Mouse (Mus musculus) liver, embryonic 15.5 days (tissue): ENCODE data around the gene Sirpa. TPM values are rescaled to one million over a fixed set of nuclear protein-coding genes. Genes with fewer than 3 reads are reported as not detected.

Experiments
- ATAC-seq: fragments of 200-750 bp; cut with Nextera tagmentation; 2 replicates; pipeline ENCODE4 v1.8.0; 2017; ENCODE audit warnings: moderate number of reproducible peaks, mild to moderate bottlenecking, moderate library complexity; ENCODE audit not compliant: insufficient read depth
- H3K27ac ChIP-seq: fragments of 300-500 bp; sonication (generic); replicated peaks from 2 replicates; pipeline ENCODE4 v1.5.1; 2015; ENCODE audit warnings: mild to moderate bottlenecking, inconsistent platforms
- H3K27me3 ChIP-seq: fragments of 300-500 bp; sonication (generic); 2 replicates; pipeline ENCODE4 v1.6.1; 2015; ENCODE audit warnings: mild to moderate bottlenecking, inconsistent platforms
- H3K36me3 ChIP-seq: fragments of 300-500 bp; sonication (generic); replicated peaks from 2 replicates; pipeline ENCODE4 v1.6.1; 2015; ENCODE audit warnings: moderate library complexity, mild to moderate bottlenecking, inconsistent platforms
- H3K4me1 ChIP-seq: fragments of 300-500 bp; sonication (generic); replicated peaks from 2 replicates; pipeline ENCODE4 v1.6.1; 2015; ENCODE audit warnings: inconsistent platforms
- H3K4me2 ChIP-seq: fragments of 300-500 bp; sonication (generic); 2 replicates; pipeline ENCODE4 v1.6.1; 2015; ENCODE audit warnings: moderate library complexity, mild to moderate bottlenecking, inconsistent platforms
- H3K4me3 ChIP-seq: fragments of 300-500 bp; sonication (generic); replicated peaks from 2 replicates; pipeline ENCODE4 v1.5.1; 2015; ENCODE audit warnings: mild to moderate bottlenecking, inconsistent platforms
- H3K9ac ChIP-seq: fragments of 300-500 bp; sonication (generic); 2 replicates; pipeline ENCODE4 v1.6.1; 2015; ENCODE audit warnings: moderate library complexity, mild to moderate bottlenecking, inconsistent platforms
- H3K9me3 ChIP-seq: fragments of 300-500 bp; sonication (generic); replicated peaks from 2 replicates; pipeline ENCODE4 v1.6.1; 2016; ENCODE audit warnings: inconsistent platforms
- WGBS: fragments of 180-500 bp; shearing (Covaris S2); methylation state at CpG from one replicate; pipeline ENCODE4 v1.1.7; 2015; ENCODE audit warnings: mixed read lengths; ENCODE audit not compliant: insufficient replicate concordance; 5-methylcytosine and 5-hydroxymethylcytosine counted together
- polyA plus RNA-seq: library from polyadenylated mRNA; unstranded; fragments of >200 nt; fragmentation: Nextera tagmentation; extraction: Ambion mirVana; gene quantifications from 2 replicates; pipeline ENCODE4 v1.2.1, GENCODE M21; 2015

Sirpa gene
- polyA plus RNA-seq, 1 experiment from 2014 or later, result 25.4 TPM

DNA sequence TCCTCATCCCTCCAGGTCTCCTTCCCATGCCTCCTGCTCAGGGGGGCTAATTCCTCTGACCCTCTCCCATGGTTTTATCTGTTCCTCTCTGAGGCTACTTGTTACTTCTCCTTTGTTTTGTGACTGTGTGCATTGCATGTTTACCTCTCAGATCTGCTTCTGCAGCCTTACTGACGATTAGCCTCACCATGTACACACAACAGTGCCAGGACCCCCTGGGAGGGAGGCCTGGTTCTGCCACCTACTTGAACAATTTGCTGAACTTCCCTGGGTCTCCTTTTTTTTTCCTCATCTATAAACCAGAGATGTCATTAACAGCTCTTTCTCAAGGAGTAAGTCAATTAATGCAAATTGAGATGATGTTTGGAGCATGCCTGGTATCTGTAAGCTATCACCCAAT lies 4.9 kb downstream of the Sirpa start:
- H3K27me3 ChIP-seq, result peaks cover 24% of the 10 kb centered on the region
- no peak overlapping the region for H3K9ac ChIP-seq
- H3K4me2 ChIP-seq, result no peak overlapping the region
- no peak for ATAC-seq
- H3K4me3 ChIP-seq, result no peak overlapping the region
- peaks cover 12% of the 10 kb centered on the region; the same call in 1 of the 2 replicates for H3K4me1 ChIP-seq
- H3K27ac ChIP-seq, result no peak overlapping the region
- WGBS, result 30% methylated on average over 1 of the region's 1 CpGs
- no peaks in the 10 kb centered on the region for H3K36me3 ChIP-seq
- no peaks in the 10 kb centered on the region for H3K9me3 ChIP-seq

DNA sequence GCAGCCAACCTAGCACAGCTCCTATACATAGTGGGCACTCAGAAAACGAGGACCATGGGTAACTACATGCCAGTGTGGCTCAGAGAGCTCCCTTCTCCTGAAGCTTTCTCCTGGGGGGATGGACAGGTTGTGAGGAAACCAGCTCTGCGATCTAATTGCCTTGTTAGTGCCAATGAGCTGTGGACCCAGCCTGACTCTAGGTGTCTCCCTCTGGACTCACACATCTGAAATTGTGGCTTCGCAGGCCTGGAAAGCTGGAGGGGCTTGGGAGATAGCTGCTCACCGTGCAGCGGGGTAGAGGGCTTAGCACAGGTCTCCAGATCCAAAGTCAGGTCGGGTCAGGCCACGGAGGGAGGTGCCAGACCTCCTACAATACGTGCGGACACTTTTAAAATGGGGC lies 5.5 kb downstream of the Sirpa start:
- Histone ChIP-seq H3K9ac (no peak overlapping the region), H3K27ac (no peak overlapping the region), H3K4me2 (no peak overlapping the region), H3K36me3 (no peaks in the 10 kb centered on the region), H3K4me1 (peaks cover 12% of the 10 kb centered on the region; the same call in 1 of the 2 replicates), H3K9me3 (no peaks in the 10 kb centered on the region), H3K27me3 (peaks cover 19% of the 10 kb centered on the region), H3K4me3 (no peak overlapping the region)
- ATAC-seq, result no peak
- WGBS, result 61% methylated on average over 9 of the region's 9 CpGs

DNA sequence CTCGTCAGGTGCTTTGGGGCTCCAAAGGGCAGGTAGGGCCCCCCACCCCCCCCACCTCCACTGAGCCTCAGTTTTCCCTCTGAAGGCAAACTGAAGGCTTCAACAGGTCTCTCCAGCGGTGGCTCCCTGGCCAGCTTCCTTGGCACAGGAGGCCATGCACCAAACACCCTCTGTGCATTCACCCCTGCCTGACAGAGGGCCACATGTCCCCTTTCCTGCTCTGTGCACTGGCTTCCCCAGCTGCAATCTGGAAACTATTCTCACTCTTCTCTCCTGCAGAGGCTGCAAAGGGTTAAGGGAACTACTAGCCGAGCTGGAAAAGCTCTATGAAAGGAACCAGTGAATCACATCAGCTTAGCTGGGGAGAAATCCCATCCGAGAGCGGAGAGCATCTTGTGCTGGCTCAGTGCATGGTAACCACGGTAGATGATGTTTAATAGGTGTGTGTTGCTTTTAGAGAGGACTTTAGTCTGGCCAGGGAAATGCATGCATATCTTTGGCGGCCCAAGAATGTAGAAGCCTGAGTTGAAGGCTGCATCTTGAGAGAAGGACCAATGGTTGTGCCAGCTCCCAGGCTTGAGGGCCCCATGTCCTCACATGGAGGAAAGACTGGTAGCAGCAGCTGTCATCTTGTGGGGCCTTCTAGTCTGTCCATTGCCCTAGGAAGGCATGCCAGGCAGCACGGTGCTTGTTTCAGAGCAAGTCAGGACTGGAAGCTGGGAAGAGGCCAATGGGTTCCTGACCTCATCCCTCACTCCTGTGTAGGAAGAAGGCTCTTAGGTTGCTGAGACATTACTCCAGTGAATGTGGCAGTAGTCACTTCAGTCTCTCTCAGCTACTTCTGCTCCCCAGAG lies 6.8 kb downstream of the Sirpa start:
- no peaks in the 10 kb centered on the region for H3K36me3 ChIP-seq
- peaks cover 5% of the 10 kb centered on the region for H3K27me3 ChIP-seq
- H3K4me3 ChIP-seq, result no peak overlapping the region
- H3K27ac ChIP-seq, result no peak overlapping the region
- WGBS, result 64% methylated on average over 8 of the region's 8 CpGs
- peaks cover 12% of the 10 kb centered on the region; the same call in 1 of the 2 replicates for H3K4me1 ChIP-seq
- H3K9me3 ChIP-seq, result no peaks in the 10 kb centered on the region
- H3K4me2 ChIP-seq, result no peak overlapping the region
- no peak overlapping the region for H3K9ac ChIP-seq
- no peak for ATAC-seq

DNA sequence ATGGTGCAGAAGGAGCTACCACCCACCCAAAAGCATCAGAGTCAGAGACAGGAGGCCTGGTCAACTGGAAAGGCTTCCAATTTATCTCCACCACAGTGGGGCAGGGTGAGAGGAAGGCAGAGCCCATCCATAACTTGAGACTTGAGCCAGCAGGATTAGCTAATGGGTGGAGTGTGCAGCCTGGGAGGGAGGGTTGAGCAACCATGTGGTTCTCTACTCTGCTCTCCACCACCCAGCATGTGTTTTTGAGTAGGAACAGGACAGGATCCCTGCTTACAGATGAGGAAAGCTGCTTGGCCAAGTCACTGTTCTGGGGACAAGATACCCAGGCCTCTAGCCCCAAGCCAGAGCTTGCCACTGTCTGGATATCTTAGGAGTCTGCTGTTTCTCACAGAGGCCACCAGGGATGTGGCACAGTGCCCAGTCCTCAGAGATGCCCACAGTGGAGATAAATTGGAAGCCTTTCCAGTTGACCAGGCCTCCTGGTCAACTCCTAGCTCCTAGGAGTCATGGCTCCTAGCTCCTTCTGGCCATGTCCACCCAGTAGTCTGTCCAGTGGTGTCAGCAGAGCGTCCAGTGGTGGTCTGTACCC lies 8.5 kb downstream of the Sirpa start:
- no peak for ATAC-seq
- WGBS, result 47% methylated on average over 1 of the region's 1 CpGs

DNA sequence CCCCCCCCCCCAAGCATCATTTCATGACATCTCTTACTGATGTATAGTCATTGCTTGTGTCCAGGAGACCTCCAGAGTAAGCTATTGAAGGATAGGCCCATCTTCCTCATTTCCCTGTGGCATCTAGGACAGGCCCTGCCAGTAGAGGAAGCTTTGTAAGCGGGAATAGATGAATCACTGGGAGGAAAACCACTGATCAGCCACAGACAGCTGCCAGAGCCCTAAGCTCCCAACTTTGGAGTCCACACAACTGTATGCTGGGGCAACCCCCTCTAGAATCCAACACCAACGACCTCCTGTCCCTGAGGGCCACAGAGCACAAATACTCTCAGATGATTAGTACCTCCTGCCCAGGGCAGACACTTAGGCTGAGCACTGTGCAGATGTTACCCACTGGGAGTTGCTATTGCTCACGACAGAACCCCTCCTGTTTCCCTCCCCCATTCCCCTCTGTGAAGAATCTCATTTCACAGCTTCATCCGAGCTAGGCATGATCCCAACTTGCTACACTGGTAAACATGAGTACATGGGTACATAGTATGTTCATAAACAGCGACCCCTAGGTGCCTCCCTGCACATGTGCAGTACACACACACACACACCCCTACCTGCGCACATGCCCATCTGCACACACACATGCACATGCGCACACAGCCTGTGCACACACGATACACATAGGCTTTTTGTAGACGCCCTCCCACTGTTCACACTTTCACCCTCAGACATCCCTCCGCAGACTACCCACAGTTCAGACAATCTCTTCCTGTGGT lies 9.4 kb downstream of the Sirpa start:
- H3K4me1 ChIP-seq, result peaks cover 12% of the 10 kb centered on the region; the same call in 1 of the 2 replicates
- H3K9me3 ChIP-seq, result no peaks in the 10 kb centered on the region
- no peaks in the 10 kb centered on the region for H3K27me3 ChIP-seq
- no peak for ATAC-seq
- H3K4me2 ChIP-seq, result no peak overlapping the region
- H3K27ac ChIP-seq, result no peak overlapping the region
- H3K36me3 ChIP-seq, result no peaks in the 10 kb centered on the region
- H3K4me3 ChIP-seq, result no peak overlapping the region
- 49% methylated on average over 10 of the region's 10 CpGs for WGBS
- no peak overlapping the region for H3K9ac ChIP-seq

More for the DNA sequence above, 8.5 kb downstream of the Sirpa start:
- Histone ChIP-seq H3K4me3 (no peak overlapping the region), H3K27me3 (no peaks in the 10 kb centered on the region), H3K4me1 (peaks cover 12% of the 10 kb centered on the region; the same call in 1 of the 2 replicates), H3K9me3 (no peaks in the 10 kb centered on the region), H3K4me2 (no peak overlapping the region), H3K36me3 (no peaks in the 10 kb centered on the region), H3K27ac (no peak overlapping the region), H3K9ac (no peak overlapping the region)

DNA sequence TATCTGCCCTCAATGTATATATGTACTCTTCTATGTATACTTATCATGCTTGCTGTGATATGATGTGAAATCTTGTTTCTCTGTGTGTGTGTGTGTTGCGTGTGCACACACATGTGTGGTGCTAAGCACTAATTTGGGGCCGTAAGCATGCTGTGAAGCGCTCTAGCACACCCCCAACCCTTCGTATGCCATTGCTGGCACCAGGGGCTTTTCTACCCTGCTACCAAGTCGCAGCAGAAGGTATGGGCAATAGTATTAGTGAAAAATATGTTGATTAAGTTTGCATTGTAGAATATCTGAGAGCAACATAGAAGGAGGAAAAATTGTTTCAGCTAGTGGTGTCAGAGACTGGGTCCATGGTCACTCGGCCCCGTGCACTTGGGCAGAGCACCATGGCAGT lies 10.2 kb downstream of the Sirpa start:
- WGBS, result 75% methylated on average over 7 of the region's 7 CpGs
- H3K9ac ChIP-seq, result no peak overlapping the region
- H3K9me3 ChIP-seq, result no peaks in the 10 kb centered on the region
- no peak overlapping the region for H3K27ac ChIP-seq
- no peak overlapping the region for H3K4me2 ChIP-seq
- no peaks in the 10 kb centered on the region for H3K36me3 ChIP-seq
- H3K4me3 ChIP-seq, result no peak overlapping the region
- no peak for ATAC-seq
- H3K4me1 ChIP-seq, result peaks cover 12% of the 10 kb centered on the region; the same call in 1 of the 2 replicates
- H3K27me3 ChIP-seq, result no peaks in the 10 kb centered on the region

DNA sequence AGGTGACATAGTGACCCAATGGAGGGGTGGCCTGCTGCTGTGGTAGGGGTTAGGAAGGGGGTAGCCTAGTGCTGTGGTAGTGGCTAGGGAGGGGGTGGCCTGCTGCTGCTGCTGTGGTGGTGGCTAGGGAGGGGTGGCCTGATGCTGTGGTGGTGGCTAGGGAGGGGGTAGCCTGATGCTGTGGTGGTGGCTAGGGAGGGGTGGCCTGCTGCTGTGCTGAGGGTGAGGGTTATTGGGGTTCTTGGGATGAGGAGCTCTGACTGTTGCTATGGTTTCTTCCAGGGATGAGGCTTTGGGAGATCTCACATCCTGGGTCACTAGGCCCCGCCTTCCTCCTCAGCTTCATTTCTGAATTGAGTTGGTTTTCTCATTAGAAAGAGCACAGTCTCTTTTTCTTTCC lies 10.9 kb downstream of the Sirpa start:
- H3K4me3 ChIP-seq, result no peak overlapping the region
- H3K4me2 ChIP-seq, result no peak overlapping the region
- peaks cover 12% of the 10 kb centered on the region; the same call in 1 of the 2 replicates for H3K4me1 ChIP-seq
- H3K36me3 ChIP-seq, result no peaks in the 10 kb centered on the region
- no peaks in the 10 kb centered on the region for H3K9me3 ChIP-seq
- ATAC-seq, result peak; percentile 69; the same call in 1 of the 2 replicates
- no peak overlapping the region for H3K27ac ChIP-seq
- H3K9ac ChIP-seq, result no peak overlapping the region
- WGBS, result 64% methylated on average over 1 of the region's 1 CpGs
- H3K27me3 ChIP-seq, result no peaks in the 10 kb centered on the region

DNA sequence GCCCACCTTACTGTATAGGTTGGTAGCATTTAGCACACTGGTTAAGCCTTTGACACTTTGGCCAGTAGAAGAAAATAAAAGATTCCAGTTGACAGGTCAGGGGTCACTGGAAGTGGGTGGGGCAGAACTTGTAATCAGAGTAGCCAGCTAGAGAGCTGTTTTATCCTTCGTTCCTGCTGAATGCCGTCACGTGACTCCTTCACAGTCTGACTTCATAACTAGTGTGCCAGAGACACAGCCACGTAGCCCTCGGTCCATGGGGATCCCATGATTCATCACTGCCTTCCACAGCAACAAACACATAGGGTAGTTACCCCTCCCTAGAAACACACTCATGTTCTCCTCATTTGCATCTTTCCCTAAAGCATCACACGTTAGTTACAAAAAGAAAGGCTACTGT lies 11.4 kb downstream of the Sirpa start:
- Histone ChIP-seq H3K4me1 (peaks cover 11% of the 10 kb centered on the region; the same call in 1 of the 2 replicates), H3K9ac (no peak overlapping the region), H3K36me3 (no peaks in the 10 kb centered on the region), H3K27ac (no peak overlapping the region), H3K4me3 (no peak overlapping the region), H3K27me3 (no peaks in the 10 kb centered on the region), H3K9me3 (no peaks in the 10 kb centered on the region), H3K4me2 (no peak overlapping the region)
- ATAC-seq, result no peak
- 48% methylated on average over 6 of the region's 6 CpGs for WGBS

DNA sequence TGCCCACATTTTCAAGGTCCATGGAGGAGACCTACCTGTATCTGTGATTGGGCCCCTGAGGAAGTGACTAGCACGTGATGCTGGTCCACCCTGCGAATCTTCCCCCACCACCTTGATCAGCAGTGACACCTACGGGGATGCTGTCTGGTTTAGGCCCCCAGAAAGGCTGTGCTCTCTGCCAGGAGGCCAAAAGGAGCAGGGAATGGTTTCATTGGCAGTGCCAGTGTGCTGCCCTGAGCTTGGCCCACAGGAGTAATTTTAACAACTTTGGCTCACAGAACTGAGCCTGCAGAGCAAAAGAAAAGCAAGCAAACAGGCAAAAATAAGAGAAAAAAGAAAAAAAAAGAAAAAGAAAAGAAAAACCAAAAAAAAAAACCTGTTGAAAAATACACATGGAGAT lies 13.2 kb downstream of the Sirpa start:
- no peak for ATAC-seq
- H3K4me3 ChIP-seq, result no peak overlapping the region
- no peaks in the 10 kb centered on the region for H3K27me3 ChIP-seq
- no peak overlapping the region for H3K27ac ChIP-seq
- no peak overlapping the region for H3K4me2 ChIP-seq
- WGBS, result 63% methylated on average over 3 of the region's 3 CpGs
- peaks cover 4% of the 10 kb centered on the region; the same call in 1 of the 2 replicates for H3K4me1 ChIP-seq
- no peaks in the 10 kb centered on the region for H3K9me3 ChIP-seq
- no peak overlapping the region for H3K9ac ChIP-seq
- peaks cover 15% of the 10 kb centered on the region for H3K36me3 ChIP-seq

DNA sequence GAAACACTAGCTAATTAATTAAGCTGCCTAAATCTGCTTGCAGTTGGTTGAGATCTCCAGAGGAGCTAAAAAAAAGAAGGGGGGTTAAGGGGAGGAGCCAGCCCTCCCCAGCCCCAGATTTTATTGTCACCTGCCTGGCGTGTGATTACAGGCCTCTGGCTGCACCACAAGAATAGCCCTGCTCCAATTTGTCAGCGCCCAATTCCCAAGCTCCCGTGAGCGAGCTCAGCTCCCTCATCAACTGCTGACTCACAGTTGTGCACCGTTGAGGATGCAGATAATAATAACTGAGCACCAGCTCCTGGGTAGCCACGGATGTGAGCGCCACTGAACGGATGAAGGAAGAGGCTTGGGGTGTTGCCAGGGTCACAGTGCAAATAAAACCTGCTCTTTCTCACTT lies 13.6 kb downstream of the Sirpa start:
- Histone ChIP-seq H3K9me3 (no peaks in the 10 kb centered on the region), H3K27ac (no peak overlapping the region), H3K4me3 (no peak overlapping the region), H3K9ac (no peak overlapping the region), H3K36me3 (peaks cover 16% of the 10 kb centered on the region), H3K27me3 (no peaks in the 10 kb centered on the region), H3K4me2 (no peak overlapping the region), H3K4me1 (peaks cover 2% of the 10 kb centered on the region; the same call in 1 of the 2 replicates)
- WGBS, result 27% methylated on average over 8 of the region's 8 CpGs
- ATAC-seq, result no peak

DNA sequence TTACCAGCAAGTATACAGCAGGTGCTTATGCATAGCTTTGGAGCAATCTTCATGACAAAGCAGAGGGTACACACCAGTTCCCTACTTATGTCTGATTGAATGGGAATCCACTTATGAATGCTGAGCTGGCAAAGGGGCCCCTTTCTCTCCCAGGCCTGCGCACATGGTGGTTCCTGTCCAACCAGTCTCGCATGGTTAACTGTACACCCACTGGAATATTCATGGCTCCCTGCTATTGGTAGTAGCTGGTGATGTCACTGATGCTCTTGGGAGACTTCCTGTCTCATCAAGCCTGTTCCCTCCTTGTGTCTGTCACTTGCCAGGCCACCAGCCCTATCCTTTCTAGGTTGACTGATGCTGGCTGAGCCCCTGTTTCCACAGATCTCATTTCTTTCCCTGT lies 14.3 kb downstream of the Sirpa start:
- Histone ChIP-seq H3K27ac (no peak overlapping the region), H3K4me3 (no peak overlapping the region), H3K4me2 (no peak overlapping the region), H3K9me3 (no peaks in the 10 kb centered on the region), H3K9ac (no peak overlapping the region), H3K36me3 (peaks cover 16% of the 10 kb centered on the region), H3K4me1 (no peaks in the 10 kb centered on the region), H3K27me3 (no peaks in the 10 kb centered on the region)
- 86% methylated on average over 2 of the region's 2 CpGs for WGBS
- ATAC-seq, result no peak
